Mouse (Mus musculus): ENCODE data around the gene Spsb3.
A peak's percentile ranks its signal among the peaks of the same experiment; 100 is the strongest.

Spsb3 gene

DNA sequence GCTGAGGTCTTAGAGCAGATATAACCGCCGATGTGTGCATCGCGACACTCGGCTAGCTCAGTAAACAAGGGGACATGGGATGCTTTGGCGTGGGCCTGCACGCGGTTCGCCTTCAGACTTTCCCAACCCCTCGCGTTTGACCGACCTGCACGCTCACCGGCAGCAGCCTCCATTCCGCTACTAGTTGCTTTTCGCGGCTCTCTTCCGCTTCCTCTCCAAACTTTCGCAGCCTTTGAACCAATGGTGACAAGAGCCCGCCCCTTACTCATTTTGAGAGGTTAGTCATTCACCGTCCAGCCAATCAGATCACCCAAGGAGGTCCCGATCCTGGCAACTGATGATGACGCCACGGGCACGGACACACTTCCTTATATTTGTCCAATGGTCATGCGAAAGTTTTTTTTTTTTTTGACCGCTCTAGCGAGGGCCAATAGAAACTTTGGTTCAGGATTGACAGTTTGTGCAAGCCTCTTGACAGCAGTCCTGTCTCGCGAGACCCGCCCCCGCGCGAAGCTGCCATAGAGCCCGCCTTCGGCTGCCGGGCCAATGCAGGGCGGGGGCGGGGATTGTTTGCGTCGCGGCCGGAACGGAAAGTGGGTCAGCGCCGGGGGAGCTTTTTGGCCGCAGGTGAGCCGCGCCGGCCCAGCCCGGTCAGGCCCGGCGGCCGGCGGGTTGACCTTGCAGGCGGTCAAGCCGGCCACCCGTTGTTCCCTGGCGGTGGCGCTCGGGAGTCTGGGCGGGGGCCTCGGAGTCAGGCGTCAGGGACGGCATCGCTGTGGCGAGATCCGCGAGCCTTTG lies at the start of gene Spsb3, which contains the start of gene Nubp2:
Gene Spsb3, plus strand, starts transcription at position 510 of the 798 bp plus-strand sequence.
Gene Nubp2, minus strand, starts transcription at position 216 of the 798 bp plus-strand sequence.
- peak; percentile 99 for DNase-seq (ENCODE audit: low read depth, low spot score)

DNA sequence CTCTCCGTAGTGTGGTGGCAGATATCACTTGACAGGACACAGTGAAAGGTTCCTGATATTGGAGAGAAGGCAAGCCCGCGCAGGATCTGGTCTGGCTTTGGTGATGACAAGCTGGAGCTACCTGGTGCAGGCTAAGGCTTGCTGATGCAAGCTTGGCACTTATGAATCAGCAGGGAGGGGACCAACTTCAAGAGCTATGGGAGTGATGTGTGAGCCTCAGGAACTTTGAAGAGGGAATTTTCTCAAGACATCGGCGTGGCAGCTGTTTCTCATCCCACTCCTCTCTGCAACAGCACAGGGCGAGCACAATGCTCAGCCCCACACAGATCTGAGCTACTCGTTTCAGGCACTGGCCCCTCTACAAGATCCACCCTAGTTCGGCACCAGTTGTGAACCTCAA lies 46.6 kb upstream of the Spsb3 start, which contains the start of gene Hagh:
Gene Hagh, plus strand, starts transcription at position 302 of the 400 bp plus-strand sequence.
- no peak for DNase-seq (ENCODE audit: low read depth, low spot score)

DNA sequence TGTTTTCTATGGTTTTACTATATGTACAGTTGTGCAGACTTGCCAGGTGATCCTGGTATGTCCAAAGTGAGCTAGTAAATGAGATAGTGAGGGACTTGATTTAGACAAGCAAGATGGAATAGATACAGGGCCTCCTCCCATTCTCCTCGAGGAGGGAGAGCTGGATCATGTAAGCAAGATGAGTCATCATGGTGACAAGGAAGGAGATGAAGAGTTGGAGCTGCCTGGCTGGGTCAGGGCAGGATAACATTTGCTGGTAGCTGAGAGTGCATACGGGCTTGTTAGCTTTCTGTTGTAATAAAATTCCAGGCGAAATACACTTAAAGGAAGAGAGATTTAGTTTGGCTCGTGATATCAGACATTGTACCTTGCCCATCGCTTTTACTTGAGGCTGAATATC lies 46.1 kb upstream of the Spsb3 start:
- no peak for DNase-seq (ENCODE audit: low read depth, low spot score)

GRCm38 (mm10) chr17:24841133-24841532 lies 45.3 kb upstream of the Spsb3 start:
- no peak for DNase-seq (ENCODE audit: low read depth, low spot score)

- no peak for DNase-seq (ENCODE audit: low read depth, low spot score)
These were observed 43.8 kb upstream of the Spsb3 start for GRCm38 (mm10) chr17:24842631-24843030.

DNA sequence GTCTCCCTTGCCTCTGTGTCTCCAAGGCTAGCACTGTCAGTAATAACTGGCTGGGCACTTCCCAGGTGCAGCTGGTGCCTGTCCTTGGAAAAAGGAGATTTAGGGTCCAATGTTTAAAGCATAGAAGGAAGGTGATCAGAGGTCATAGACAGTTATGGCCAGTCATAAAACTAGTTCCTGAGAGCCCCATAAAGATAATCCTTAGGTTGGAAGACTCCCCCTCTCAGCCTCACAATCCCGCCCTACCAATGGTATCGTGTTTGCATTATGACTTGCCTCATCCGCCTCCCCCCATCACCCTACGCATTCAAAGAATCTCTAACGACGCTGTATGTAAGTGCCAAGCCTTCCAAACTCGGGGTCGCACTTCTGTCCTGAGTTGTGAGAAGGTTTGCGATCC lies 41.9 kb upstream of the Spsb3 start:
- DNase-seq (ENCODE audit: low read depth, low spot score), result no peak

DNA sequence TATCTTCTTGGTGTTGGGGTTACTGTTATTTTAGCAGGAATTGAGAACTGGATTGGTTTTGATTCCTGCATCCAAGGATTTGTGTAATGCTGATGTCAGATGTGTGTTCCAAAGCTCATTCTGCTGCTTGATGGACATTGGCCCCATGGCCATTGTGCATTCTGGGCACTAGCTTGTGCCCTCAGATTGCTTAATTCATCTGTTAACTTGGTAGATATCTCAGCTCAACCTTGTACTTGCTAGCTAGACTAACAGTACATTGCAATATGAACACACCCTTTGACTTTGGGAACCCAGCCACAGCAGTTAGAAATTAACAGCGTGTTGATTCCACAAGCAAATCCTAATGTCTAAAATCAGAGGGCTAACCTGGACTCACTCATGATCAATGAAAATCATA lies 39.1 kb upstream of the Spsb3 start:
- no peak for DNase-seq (ENCODE audit: low read depth, low spot score)

GRCm38 (mm10) chr17:24848600-24849031 lies 37.8 kb upstream of the Spsb3 start:
- no peak for DNase-seq (ENCODE audit: low read depth, low spot score)

DNA sequence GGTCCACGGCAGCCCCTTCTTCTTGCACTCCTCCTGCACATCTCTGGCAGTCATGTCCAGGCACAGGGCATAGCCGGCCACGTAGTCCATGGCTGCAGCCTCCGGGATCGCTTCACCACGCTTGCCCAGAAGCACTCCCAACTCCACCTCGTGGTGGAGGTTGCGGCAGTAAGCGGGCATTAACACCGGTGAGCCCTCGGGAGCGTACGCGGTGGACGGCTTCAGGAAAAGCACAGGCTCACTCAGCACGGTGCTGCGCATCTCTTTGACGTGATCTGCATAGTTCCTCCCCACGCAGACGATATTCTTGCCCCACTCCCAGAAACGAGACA lies 36.7 kb upstream of the Spsb3 start:
- no peak for DNase-seq (ENCODE audit: low read depth, low spot score)

DNA sequence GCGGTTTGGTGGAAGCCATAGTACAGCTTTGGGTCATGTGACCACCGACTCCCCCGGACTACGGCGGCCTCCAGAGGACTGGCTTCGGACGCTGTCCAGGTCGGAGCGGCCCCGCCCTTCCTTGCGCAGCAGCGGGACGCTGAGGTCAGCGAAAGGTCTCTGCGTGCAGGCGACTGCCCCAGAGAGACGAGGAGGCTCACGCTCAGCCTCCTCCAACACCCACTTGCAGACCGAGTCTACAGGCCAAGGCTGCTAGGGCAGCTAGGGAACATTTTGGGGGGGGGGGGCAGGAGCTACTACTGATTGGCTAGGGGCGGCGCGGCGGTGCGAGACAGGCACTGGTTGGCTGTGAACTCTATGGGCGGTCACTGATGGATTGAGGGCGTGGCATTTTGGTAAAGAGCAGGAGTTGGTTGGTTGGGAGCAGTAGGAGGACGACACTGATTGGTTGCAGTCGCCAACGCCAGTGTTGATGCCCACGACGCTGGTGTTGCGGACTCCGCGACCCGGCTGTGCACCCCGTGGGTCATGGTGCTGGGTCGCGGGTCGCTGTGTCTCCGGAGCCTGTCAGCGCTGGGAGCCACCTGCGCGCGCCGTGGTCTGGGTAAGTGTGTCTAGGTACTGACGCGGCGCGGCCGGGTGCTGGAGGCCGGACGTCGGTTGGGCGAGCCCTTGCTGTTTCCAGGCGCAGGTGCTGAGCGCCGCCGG lies 36.2 kb upstream of the Spsb3 start, which contains the start of gene Fahd1:
Gene Fahd1, minus strand, starts transcription at position 300 of the 708 bp plus-strand sequence.
- DNase-seq (ENCODE audit: low read depth, low spot score), result peak; percentile 99

DNA sequence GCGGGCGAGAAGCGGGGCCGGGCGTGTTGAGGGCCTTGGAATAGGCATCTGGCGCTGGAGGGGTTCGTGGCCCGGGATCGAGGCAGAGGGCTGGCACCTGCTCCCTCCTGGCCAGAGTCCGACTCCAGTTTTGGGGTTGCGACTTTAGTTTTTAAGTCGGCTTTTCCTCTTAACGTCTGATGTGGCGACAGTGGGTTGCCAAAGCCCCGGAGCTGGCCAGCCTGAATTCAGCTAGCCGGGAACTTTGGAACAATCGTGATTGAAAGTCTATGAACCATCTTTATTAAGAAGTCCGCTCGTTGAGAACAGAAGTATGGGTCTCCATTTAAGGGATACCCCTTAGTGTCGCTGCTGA lies 35.7 kb upstream of the Spsb3 start:
- DNase-seq (ENCODE audit: low read depth, low spot score), result no peak

DNA sequence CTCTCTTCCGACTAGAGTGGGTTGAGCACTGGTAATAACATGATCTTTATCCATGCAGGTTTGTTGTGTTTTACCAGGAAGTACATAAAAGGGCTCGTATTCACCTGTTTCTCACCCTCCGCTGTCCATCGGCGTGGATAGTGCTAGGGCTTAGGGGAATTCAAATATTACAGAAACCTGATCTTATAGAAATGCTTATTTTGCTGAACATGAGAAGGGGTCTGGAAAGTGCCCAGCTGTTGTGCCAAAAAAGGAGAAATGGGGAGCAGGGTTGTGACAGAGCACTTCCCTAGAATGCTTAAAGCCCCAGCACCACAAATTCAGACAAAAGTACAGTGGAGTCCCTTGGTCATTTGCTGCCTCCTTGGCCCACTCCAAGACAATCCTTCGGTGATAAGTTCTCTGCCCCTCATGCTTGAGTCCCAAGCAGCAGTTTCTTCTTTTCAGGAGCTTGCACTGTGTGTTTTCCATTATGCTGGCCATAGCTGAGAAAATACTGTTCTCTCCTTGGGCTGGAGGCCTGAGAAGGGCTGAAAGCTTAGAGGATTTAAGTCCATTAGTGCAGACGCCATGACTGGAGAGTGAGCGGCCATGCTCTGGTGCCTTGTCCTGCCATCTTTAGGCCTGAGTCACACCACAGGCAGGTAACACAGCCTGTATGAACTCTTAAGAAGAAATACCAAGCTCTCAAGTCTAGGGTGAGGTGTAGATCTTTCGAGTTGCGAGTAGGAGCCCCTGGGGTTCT lies 34.9 kb upstream of the Spsb3 start:
- DNase-seq (ENCODE audit: low read depth, low spot score), result no peak

DNA sequence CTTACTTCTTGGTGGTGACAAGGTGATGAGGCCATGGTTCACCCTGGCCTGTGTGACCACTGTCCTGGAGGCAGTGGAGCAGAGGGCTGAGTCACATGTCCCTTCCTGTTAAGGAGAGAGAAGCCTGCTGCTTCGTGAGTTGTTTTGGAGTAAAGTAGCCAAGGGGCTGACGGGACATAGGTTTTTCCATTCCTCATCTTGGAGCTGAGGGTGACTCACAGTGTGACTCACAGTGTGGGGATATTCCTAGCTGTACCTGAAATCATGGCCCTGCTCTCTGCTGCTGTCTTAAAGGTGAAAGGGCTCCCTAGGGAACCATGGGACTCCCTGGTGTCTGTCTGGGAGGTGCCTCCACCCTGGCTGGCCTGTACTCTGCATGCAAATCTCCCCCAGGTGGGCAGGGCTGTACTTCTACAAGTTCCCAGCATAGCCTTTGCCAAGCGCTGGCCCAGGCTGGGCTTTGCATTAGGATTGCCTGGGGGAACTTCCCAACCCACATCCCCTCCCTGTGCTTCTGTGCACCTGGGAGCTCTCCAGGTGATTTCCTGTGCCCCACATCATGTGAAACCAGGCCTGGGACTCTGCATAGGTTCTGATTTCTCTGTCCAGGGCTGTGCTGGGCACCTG lies 30.5 kb upstream of the Spsb3 start:
- DNase-seq (ENCODE audit: low read depth, low spot score), result no peak

DNA sequence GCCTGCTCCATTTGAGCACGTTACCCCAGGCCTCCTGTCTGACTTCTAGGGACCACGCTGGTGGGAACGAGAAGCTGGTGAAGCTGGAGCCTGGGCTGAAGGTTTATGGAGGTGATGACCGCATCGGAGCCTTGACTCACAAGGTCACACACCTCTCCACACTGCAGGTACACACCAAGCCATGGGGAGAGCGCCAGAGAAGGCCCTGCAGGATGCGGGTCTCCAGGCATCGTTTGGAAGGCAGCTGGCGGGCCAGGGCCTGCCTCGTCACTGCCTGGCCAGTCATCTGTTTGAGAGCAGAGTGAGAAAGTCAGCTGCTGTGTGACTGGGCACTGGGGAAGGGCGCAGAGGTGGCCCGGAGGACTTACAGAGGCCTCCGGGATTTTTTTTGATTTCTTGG lies 29.9 kb upstream of the Spsb3 start:
- no peak for DNase-seq (ENCODE audit: low read depth, low spot score)

- no peak for DNase-seq (ENCODE audit: low read depth, low spot score)
These were observed 28.5 kb upstream of the Spsb3 start for GRCm38 (mm10) chr17:24857831-24858470.

DNA sequence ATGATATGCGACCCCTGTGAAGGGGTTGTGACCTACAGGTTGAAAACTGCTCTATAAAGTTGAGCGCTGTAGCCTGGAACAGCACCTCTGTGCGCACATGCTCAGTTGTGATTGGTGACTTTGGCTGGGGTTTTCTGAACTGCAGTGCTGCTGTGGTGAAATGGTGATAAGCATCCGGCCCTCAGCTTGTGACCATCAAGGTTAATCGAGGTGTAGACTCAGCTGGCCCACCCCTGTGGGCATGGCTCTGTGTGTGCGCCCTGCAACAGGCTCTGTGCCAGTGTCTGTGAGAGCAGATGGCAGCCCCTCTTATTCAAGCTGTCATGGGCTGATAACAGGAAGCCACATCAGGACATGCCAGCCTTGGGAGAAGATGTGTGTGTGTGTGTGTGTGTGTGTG lies 27.5 kb upstream of the Spsb3 start:
- DNase-seq (ENCODE audit: low read depth, low spot score), result no peak

- DNase-seq (ENCODE audit: low read depth, low spot score), result no peak
These were observed 26.4 kb upstream of the Spsb3 start for GRCm38 (mm10) chr17:24860076-24860475.

DNA sequence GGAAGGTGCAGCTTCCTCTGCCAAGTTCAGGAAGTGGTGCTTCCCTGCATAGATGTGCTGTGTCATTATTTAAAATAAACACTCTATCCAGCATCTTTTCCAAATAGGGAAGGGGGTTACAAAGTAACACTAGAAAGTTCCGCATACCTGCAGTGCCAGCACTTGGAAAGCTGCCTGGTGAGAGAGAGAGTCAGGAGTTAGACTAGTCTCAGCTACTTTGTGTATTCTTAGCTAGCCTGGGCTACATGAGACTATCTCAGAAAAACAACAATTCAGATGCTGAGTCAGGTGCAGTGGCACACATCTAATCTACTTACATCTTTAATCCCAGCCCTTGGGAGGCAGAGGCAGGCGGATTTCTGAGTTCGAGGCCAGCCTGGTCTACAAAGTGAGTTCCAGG lies 24.7 kb upstream of the Spsb3 start:
- DNase-seq (ENCODE audit: low read depth, low spot score), result no peak

DNA sequence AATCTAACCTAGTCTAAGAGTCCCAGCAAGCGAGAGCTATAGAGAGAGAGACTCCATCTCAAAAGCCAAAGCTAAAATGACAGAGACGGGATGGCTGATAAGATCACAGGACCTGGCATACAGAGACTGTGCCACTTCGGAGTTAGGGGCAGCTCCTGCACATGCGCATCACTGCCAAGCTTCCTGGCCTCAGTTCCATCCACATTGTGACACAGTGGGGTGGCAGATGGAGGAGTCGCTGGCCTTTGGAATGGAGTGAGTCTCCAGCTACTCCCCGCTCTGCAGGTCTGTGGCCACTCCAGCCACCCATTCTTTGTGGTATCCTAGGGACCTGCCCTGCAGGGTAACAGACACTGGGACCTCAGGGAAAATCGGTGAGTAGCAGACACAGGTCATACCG lies 20.7 kb upstream of the Spsb3 start, which contains the start of gene Igfals:
Gene Igfals, plus strand, starts transcription at position 222 of the 400 bp plus-strand sequence.
- DNase-seq (ENCODE audit: low read depth, low spot score), result no peak

DNA sequence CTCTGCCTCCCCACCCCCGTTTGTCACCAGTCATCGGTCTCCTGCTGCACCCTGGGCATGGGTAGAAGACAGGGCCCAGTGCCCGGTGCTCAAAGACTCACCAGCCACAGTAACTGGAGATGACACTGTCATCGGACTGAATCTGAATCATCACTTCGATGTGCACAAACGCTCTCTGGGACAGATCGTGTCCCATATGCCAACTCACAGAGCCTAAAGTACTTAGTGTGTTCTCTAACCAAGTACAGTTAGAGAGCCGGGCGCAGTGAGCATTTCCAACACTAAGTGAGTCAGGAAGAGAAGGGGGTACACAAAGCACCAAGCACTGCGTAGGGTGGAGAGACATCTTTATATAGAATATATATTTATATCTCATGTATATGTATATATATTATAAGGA lies 18.5 kb upstream of the Spsb3 start:
- DNase-seq (ENCODE audit: low read depth, low spot score), result no peak

DNA sequence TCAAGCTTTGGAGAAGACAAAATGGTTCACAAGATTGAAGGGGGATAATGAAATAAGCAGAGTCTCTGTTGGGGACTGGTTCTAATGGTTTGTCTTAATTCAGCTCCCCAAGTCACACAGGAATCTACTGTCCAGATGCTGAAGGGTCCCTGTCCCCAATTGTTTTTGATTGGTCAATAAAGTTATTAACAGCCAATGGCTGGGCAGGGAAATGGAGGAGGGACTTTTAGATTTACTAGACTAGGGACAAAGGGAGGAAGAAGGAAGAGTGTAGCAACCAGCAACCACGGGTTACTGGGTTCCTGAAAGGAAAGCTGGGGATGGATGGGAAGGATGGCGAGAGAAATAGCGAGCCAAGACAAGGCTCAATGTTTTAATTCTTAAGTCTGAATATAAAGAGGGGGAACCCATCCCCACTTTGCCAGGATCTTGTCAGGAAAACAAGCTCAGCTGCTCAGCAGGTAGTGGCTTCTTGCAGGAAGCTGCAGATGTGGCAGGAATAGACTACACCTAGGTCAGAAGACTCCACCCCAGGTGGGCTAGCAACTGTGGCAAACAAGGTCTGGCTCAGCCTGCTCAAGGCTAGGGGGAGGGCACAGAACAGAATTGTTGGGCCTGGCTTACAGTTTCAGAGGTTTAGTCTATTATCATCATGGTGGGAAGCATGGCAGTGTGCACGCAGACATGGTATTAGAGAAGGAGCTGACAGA lies 12.6 kb upstream of the Spsb3 start:
- peak; percentile 77 for DNase-seq (ENCODE audit: low read depth, low spot score)

All from ZHBTc4 (cell line).